Mouse (Mus musculus): ENCODE data around the gene Dph3. TPM values are rescaled to one million over a fixed set of nuclear protein-coding genes. Genes with fewer than 3 reads are reported as not detected.

Dph3 gene
- polyA plus RNA-seq, 1 experiment from 2014 or later: 88.2 TPM

- Histone ChIP-seq H3K36me3 (no peaks in the 10 kb centered on the region), H3K9ac (no peak overlapping the region), H3K4me3 (no peak overlapping the region), H3K9me3 (no peaks in the 10 kb centered on the region), H3K27me3 (no peaks in the 10 kb centered on the region), H3K27ac (no peak overlapping the region), H3K4me2 (replicated peaks) (no peak overlapping the region), H3K4me1 (no peaks in the 10 kb centered on the region)
- WGBS: 77% methylated on average over 8 of the region's 8 CpGs
- no peak for ATAC-seq (ENCODE audit: low FRiP score, low read depth)
Measured at GRCm38 (mm10) chr14:32046357-32046756, 39.2 kb downstream of the Dph3 start.

- ATAC-seq (ENCODE audit: low FRiP score, low read depth): no peak
- no peaks in the 10 kb centered on the region for H3K9me3 ChIP-seq
- H3K27ac ChIP-seq: no peak overlapping the region
- no peaks in the 10 kb centered on the region for H3K4me1 ChIP-seq
- no peak overlapping the region for H3K9ac ChIP-seq
- H3K36me3 ChIP-seq: no peaks in the 10 kb centered on the region
- no peak overlapping the region for H3K4me2 ChIP-seq (replicated peaks)
- WGBS: 30% methylated on average over 5 of the region's 5 CpGs
- H3K27me3 ChIP-seq: no peaks in the 10 kb centered on the region
- no peak overlapping the region for H3K4me3 ChIP-seq
Measured at GRCm38 (mm10) chr14:32042108-32042507, 43.4 kb downstream of the Dph3 start.

GRCm38 (mm10) chr14:32037661-32038252 lies 47.8 kb downstream of the Dph3 start:
- H3K27me3 ChIP-seq: no peaks in the 10 kb centered on the region
- H3K9me3 ChIP-seq: no peaks in the 10 kb centered on the region
- no peak overlapping the region for H3K9ac ChIP-seq
- no peak for ATAC-seq (ENCODE audit: low FRiP score, low read depth)
- no peak overlapping the region for H3K27ac ChIP-seq
- no peak overlapping the region for H3K4me3 ChIP-seq
- no peak overlapping the region for H3K4me2 ChIP-seq (replicated peaks)
- 80% methylated on average over 8 of the region's 8 CpGs for WGBS
- no peaks in the 10 kb centered on the region for H3K4me1 ChIP-seq
- no peaks in the 10 kb centered on the region for H3K36me3 ChIP-seq

GRCm38 (mm10) chr14:32036482-32036881 lies 49.0 kb downstream of the Dph3 start:
- H3K4me1 ChIP-seq: no peaks in the 10 kb centered on the region
- WGBS: 71% methylated on average over 5 of the region's 5 CpGs
- no peak overlapping the region for H3K27ac ChIP-seq
- no peaks in the 10 kb centered on the region for H3K27me3 ChIP-seq
- no peaks in the 10 kb centered on the region for H3K36me3 ChIP-seq
- H3K9ac ChIP-seq: no peak overlapping the region
- H3K9me3 ChIP-seq: no peaks in the 10 kb centered on the region
- H3K4me2 ChIP-seq (replicated peaks): no peak overlapping the region
- no peak for ATAC-seq (ENCODE audit: low FRiP score, low read depth)
- H3K4me3 ChIP-seq: no peak overlapping the region

- Histone ChIP-seq H3K4me3 (no peak overlapping the region), H3K4me2 (replicated peaks) (no peak overlapping the region), H3K27me3 (peaks cover 10% of the 10 kb centered on the region; the same call in 1 of the 2 replicates), H3K4me1 (peaks cover 18% of the 10 kb centered on the region), H3K9ac (no peak overlapping the region), H3K27ac (no peak overlapping the region), H3K36me3 (no peaks in the 10 kb centered on the region), H3K9me3 (no peaks in the 10 kb centered on the region)
- peak; percentile 31; the same call in 1 of the 2 replicates for ATAC-seq (ENCODE audit: low FRiP score, low read depth)
- 9% methylated on average over 4 of the region's 4 CpGs for WGBS
Measured at GRCm38 (mm10) chr14:32032522-32032921, 53.0 kb downstream of the Dph3 start.

Other genes with a start within 250 kb of the Dph3 start
- gene Galnt15, start 56.7 kb downstream of the Dph3 start, polyA plus RNA-seq (2015; fragmentation: Nextera tagmentation; extraction: Ambion mirVana): 0.04 and 0.06 TPM in 2 replicates
- 16.7 and 20.0 TPM in 2 replicates for gene Oxnad1, start 355 bp downstream of the Dph3 start, polyA plus RNA-seq (2015; fragmentation: Nextera tagmentation; extraction: Ambion mirVana)
- gene Msmb, start 56.3 kb upstream of the Dph3 start, polyA plus RNA-seq (2015; fragmentation: Nextera tagmentation; extraction: Ambion mirVana): not detected in 2 replicates
- 76.0 and 80.0 TPM in 2 replicates for gene Ncoa4, start 74.1 kb upstream of the Dph3 start, polyA plus RNA-seq (2015; fragmentation: Nextera tagmentation; extraction: Ambion mirVana)
- 285 and 295 TPM in 2 replicates for gene Timm23, start 116.2 kb upstream of the Dph3 start, polyA plus RNA-seq (2015; fragmentation: Nextera tagmentation; extraction: Ambion mirVana)
- gene Parg, start 116.2 kb upstream of the Dph3 start, polyA plus RNA-seq (2015; fragmentation: Nextera tagmentation; extraction: Ambion mirVana): 48.1 and 49.5 TPM in 2 replicates
- 16.7 and 17.3 TPM in 2 replicates for gene Ogdhl, start 236.3 kb upstream of the Dph3 start, polyA plus RNA-seq (2015; fragmentation: Nextera tagmentation; extraction: Ambion mirVana)